Mouse (Mus musculus): ENCODE data around the gene Pak1.
A peak's percentile ranks its signal among the peaks of the same experiment; 100 is the strongest.

Pak1 gene

GRCm38 (mm10) chr7:97777191-97777590, 11.2 kb upstream of the Pak1 start:
- no peak for DNase-seq (ENCODE audit: low spot score)

- DNase-seq (ENCODE audit: low spot score), result no peak
These were observed 8.1 kb upstream of the Pak1 start for GRCm38 (mm10) chr7:97780222-97780621.

GRCm38 (mm10) chr7:97780815-97781214, 7.5 kb upstream of the Pak1 start:
- no peak for DNase-seq (ENCODE audit: low spot score)

GRCm38 (mm10) chr7:97781496-97781895, 6.8 kb upstream of the Pak1 start:
- no peak for DNase-seq (ENCODE audit: low spot score)

- no peak for DNase-seq (ENCODE audit: low spot score)
These were observed 4.8 kb upstream of the Pak1 start for GRCm38 (mm10) chr7:97783523-97783922.

- DNase-seq (ENCODE audit: low spot score), result no peak
These were observed 535 bp downstream of the Pak1 start for GRCm38 (mm10) chr7:97788669-97789483.

- DNase-seq (ENCODE audit: low spot score), result no peak
These were observed 1.9 kb downstream of the Pak1 start for GRCm38 (mm10) chr7:97790272-97790671.

GRCm38 (mm10) chr7:97792324-97792723, 4.0 kb downstream of the Pak1 start:
- no peak for DNase-seq (ENCODE audit: low spot score)

GRCm38 (mm10) chr7:97803116-97803515, 14.8 kb downstream of the Pak1 start:
- DNase-seq (ENCODE audit: low spot score), result no peak

GRCm38 (mm10) chr7:97804245-97805066, 16.1 kb downstream of the Pak1 start:
- DNase-seq (ENCODE audit: low spot score), result no peak

GRCm38 (mm10) chr7:97805067-97805365, 16.7 kb downstream of the Pak1 start:
- DNase-seq (ENCODE audit: low spot score), result no peak

GRCm38 (mm10) chr7:97809307-97809706, 21.0 kb downstream of the Pak1 start:
- no peak for DNase-seq (ENCODE audit: low spot score)

GRCm38 (mm10) chr7:97821875-97822274, 33.5 kb downstream of the Pak1 start:
- no peak for DNase-seq (ENCODE audit: low spot score)

- no peak for DNase-seq (ENCODE audit: low spot score)
These were observed 40.8 kb downstream of the Pak1 start for GRCm38 (mm10) chr7:97829091-97829490.

- no peak for DNase-seq (ENCODE audit: low spot score)
These were observed 42.4 kb downstream of the Pak1 start for GRCm38 (mm10) chr7:97830739-97831138.

GRCm38 (mm10) chr7:97832987-97833386, 44.6 kb downstream of the Pak1 start:
- DNase-seq (ENCODE audit: low spot score), result no peak

GRCm38 (mm10) chr7:97838574-97838973, 50.2 kb downstream of the Pak1 start:
- DNase-seq (ENCODE audit: low spot score), result no peak

GRCm38 (mm10) chr7:97841311-97841710, 53.0 kb downstream of the Pak1 start:
- DNase-seq (ENCODE audit: low spot score), result no peak

GRCm38 (mm10) chr7:97842332-97842731, 54.0 kb downstream of the Pak1 start:
- DNase-seq (ENCODE audit: low spot score), result no peak

GRCm38 (mm10) chr7:97842806-97843570, 54.6 kb downstream of the Pak1 start:
- peak; percentile 45 for DNase-seq (ENCODE audit: low spot score)

- no peak for DNase-seq (ENCODE audit: low spot score)
These were observed 56.1 kb downstream of the Pak1 start for GRCm38 (mm10) chr7:97844419-97844818.

- no peak for DNase-seq (ENCODE audit: low spot score)
These were observed 57.2 kb downstream of the Pak1 start for GRCm38 (mm10) chr7:97845546-97845945.

- no peak for DNase-seq (ENCODE audit: low spot score)
These were observed 58.2 kb downstream of the Pak1 start for GRCm38 (mm10) chr7:97846539-97846938.

Data from ovary, adult 18-20 months (tissue).